Mouse (Mus musculus): ENCODE results near the gene Gckr. TPM values are rescaled to one million over a fixed set of nuclear protein-coding genes. Genes with fewer than 3 reads are reported as not detected.
"Not testable (repeated sequence)": the region's sequence is repeated elsewhere in the genome, so short reads cannot be mapped to it uniquely, and the experiment has no call there.

Gckr gene
- polyA plus RNA-seq, 1 experiment from 2014 or later = 0.15 TPM

- Histone ChIP-seq H3K4me3 (replicated peaks) (peak within 1 kb of the TSS; percentile 85), H3K4me2 (replicated peaks) (peak within 1 kb of the TSS; percentile 81), H3K4me1 (peaks cover 20% of the 10 kb centered on the region), H3K9ac (peak within 1 kb of the TSS; percentile 94), H3K9me3 (replicated peaks) (no peaks in the 10 kb centered on the region), H3K27me3 (no peaks in the 10 kb centered on the region), H3K36me3 (peaks cover 16% of the 10 kb centered on the region), H3K27ac (replicated peaks) (peak within 1 kb of the TSS; percentile 74)
- 3% methylated on average over 41 of the region's 46 CpGs for WGBS
- ATAC-seq (ENCODE audit: insufficient number of reproducible peaks, low FRiP score, low TSS enrichment, low read depth) = peak; percentile 71
Measured at GRCm38 (mm10) chr5:31295606-31296141, 1.6 kb upstream of the Gckr start, which contains the start of gene Fndc4. TSS of gene Fndc4 (minus strand) at chr5:31296080.

GRCm38 (mm10) chr5:31297981-31298380, 738 bp downstream of the Gckr start:
- H3K27ac ChIP-seq (replicated peaks) = no peak overlapping the region
- no peaks in the 10 kb centered on the region for H3K9me3 ChIP-seq (replicated peaks)
- no peak for ATAC-seq (ENCODE audit: insufficient number of reproducible peaks, low FRiP score, low TSS enrichment, low read depth)
- no peak overlapping the region for H3K4me2 ChIP-seq (replicated peaks)
- no peak overlapping the region for H3K4me3 ChIP-seq (replicated peaks)
- peaks cover 13% of the 10 kb centered on the region for H3K4me1 ChIP-seq
- no peak overlapping the region for H3K9ac ChIP-seq
- no peaks in the 10 kb centered on the region for H3K27me3 ChIP-seq
- 76% methylated on average over 3 of the region's 3 CpGs for WGBS
- peaks cover 8% of the 10 kb centered on the region; the same call in 1 of the 2 replicates for H3K36me3 ChIP-seq

GRCm38 (mm10) chr5:31298486-31298885, 1.2 kb downstream of the Gckr start:
- Histone ChIP-seq H3K9me3 (replicated peaks) (no peaks in the 10 kb centered on the region), H3K27me3 (no peaks in the 10 kb centered on the region), H3K9ac (no peak overlapping the region), H3K4me2 (replicated peaks) (no peak overlapping the region), H3K4me1 (peaks cover 13% of the 10 kb centered on the region), H3K36me3 (peaks cover 3% of the 10 kb centered on the region; the same call in 1 of the 2 replicates), H3K4me3 (replicated peaks) (no peak overlapping the region), H3K27ac (replicated peaks) (no peak overlapping the region)
- WGBS = 44% methylated on average over 2 of the region's 2 CpGs
- ATAC-seq (ENCODE audit: insufficient number of reproducible peaks, low FRiP score, low TSS enrichment, low read depth) = no peak

- Histone ChIP-seq H3K9ac (no peak overlapping the region), H3K27me3 (no peaks in the 10 kb centered on the region), H3K27ac (replicated peaks) (no peak overlapping the region), H3K4me3 (replicated peaks) (no peak overlapping the region), H3K36me3 (no peaks in the 10 kb centered on the region), H3K4me2 (replicated peaks) (no peak overlapping the region), H3K4me1 (no peaks in the 10 kb centered on the region), H3K9me3 (replicated peaks) (no peaks in the 10 kb centered on the region)
- 75% methylated on average over 8 of the region's 8 CpGs for WGBS
- no peak for ATAC-seq (ENCODE audit: insufficient number of reproducible peaks, low FRiP score, low TSS enrichment, low read depth)
Measured at GRCm38 (mm10) chr5:31301866-31302265, 4.6 kb downstream of the Gckr start.

GRCm38 (mm10) chr5:31303093-31303492, 5.8 kb downstream of the Gckr start:
- H3K27ac ChIP-seq (replicated peaks) = no peak overlapping the region
- no peaks in the 10 kb centered on the region for H3K27me3 ChIP-seq
- WGBS = 79% methylated on average over 6 of the region's 6 CpGs
- no peak overlapping the region for H3K4me2 ChIP-seq (replicated peaks)
- no peaks in the 10 kb centered on the region for H3K36me3 ChIP-seq
- no peak overlapping the region for H3K4me3 ChIP-seq (replicated peaks)
- no peaks in the 10 kb centered on the region for H3K4me1 ChIP-seq
- ATAC-seq (ENCODE audit: insufficient number of reproducible peaks, low FRiP score, low TSS enrichment, low read depth) = no peak
- no peak overlapping the region for H3K9ac ChIP-seq
- H3K9me3 ChIP-seq (replicated peaks) = no peaks in the 10 kb centered on the region

- 87% methylated on average over 8 of the region's 8 CpGs for WGBS
Measured at GRCm38 (mm10) chr5:31312806-31313205, 15.6 kb downstream of the Gckr start.

GRCm38 (mm10) chr5:31322776-31323175, 25.5 kb downstream of the Gckr start:
- no peak overlapping the region for H3K27ac ChIP-seq (replicated peaks)
- no peak overlapping the region for H3K4me3 ChIP-seq (replicated peaks)
- no peaks in the 10 kb centered on the region for H3K9me3 ChIP-seq (replicated peaks)
- H3K27me3 ChIP-seq = no peaks in the 10 kb centered on the region
- H3K9ac ChIP-seq = no peak overlapping the region
- no peak overlapping the region for H3K4me2 ChIP-seq (replicated peaks)
- 80% methylated on average over 3 of the region's 3 CpGs for WGBS
- no peaks in the 10 kb centered on the region for H3K36me3 ChIP-seq
- H3K4me1 ChIP-seq = no peaks in the 10 kb centered on the region
- ATAC-seq (ENCODE audit: insufficient number of reproducible peaks, low FRiP score, low TSS enrichment, low read depth) = no peak

More at GRCm38 (mm10) chr5:31312806-31313205, 15.6 kb downstream of the Gckr start:
- Histone ChIP-seq H3K36me3 (no peaks in the 10 kb centered on the region), H3K27me3 (no peaks in the 10 kb centered on the region), H3K4me1 (no peaks in the 10 kb centered on the region), H3K4me2 (replicated peaks) (no peak overlapping the region), H3K9me3 (replicated peaks) (no peaks in the 10 kb centered on the region), H3K4me3 (replicated peaks) (no peak overlapping the region), H3K9ac (no peak overlapping the region), H3K27ac (replicated peaks) (no peak overlapping the region)
- no peak for ATAC-seq (ENCODE audit: insufficient number of reproducible peaks, low FRiP score, low TSS enrichment, low read depth)

- WGBS = 54% methylated on average over 3 of the region's 3 CpGs
- no peaks in the 10 kb centered on the region for H3K36me3 ChIP-seq
- no peak overlapping the region for H3K27ac ChIP-seq (replicated peaks)
- H3K27me3 ChIP-seq = no peaks in the 10 kb centered on the region
- no peak overlapping the region for H3K4me2 ChIP-seq (replicated peaks)
- H3K4me3 ChIP-seq (replicated peaks) = no peak overlapping the region
- no peak overlapping the region for H3K9ac ChIP-seq
- ATAC-seq (ENCODE audit: insufficient number of reproducible peaks, low FRiP score, low TSS enrichment, low read depth) = no peak
- H3K9me3 ChIP-seq (replicated peaks) = no peaks in the 10 kb centered on the region
- H3K4me1 ChIP-seq = no peaks in the 10 kb centered on the region
Measured at GRCm38 (mm10) chr5:31324085-31324484, 26.8 kb downstream of the Gckr start.

GRCm38 (mm10) chr5:31326850-31327249, 29.6 kb downstream of the Gckr start:
- no peak overlapping the region for H3K9ac ChIP-seq
- WGBS = 11% methylated on average over 5 of the region's 5 CpGs

GRCm38 (mm10) chr5:31328255-31328654, 31.0 kb downstream of the Gckr start:
- no peaks in the 10 kb centered on the region for H3K27me3 ChIP-seq
- H3K4me2 ChIP-seq (replicated peaks) = no peak overlapping the region
- no peak overlapping the region for H3K27ac ChIP-seq (replicated peaks)
- H3K36me3 ChIP-seq = no peaks in the 10 kb centered on the region
- H3K4me1 ChIP-seq = no peaks in the 10 kb centered on the region
- H3K9ac ChIP-seq = no peak overlapping the region
- ATAC-seq (ENCODE audit: insufficient number of reproducible peaks, low FRiP score, low TSS enrichment, low read depth) = no peak
- no peaks in the 10 kb centered on the region for H3K9me3 ChIP-seq (replicated peaks)
- H3K4me3 ChIP-seq (replicated peaks) = no peak overlapping the region
- WGBS = 31% methylated on average over 7 of the region's 7 CpGs

More at GRCm38 (mm10) chr5:31326850-31327249, 29.6 kb downstream of the Gckr start:
- no peak for ATAC-seq (ENCODE audit: insufficient number of reproducible peaks, low FRiP score, low TSS enrichment, low read depth)
- H3K27me3 ChIP-seq = no peaks in the 10 kb centered on the region
- H3K4me1 ChIP-seq = no peaks in the 10 kb centered on the region
- H3K27ac ChIP-seq (replicated peaks) = no peak overlapping the region
- H3K36me3 ChIP-seq = no peaks in the 10 kb centered on the region
- H3K4me3 ChIP-seq (replicated peaks) = no peak overlapping the region
- no peak overlapping the region for H3K4me2 ChIP-seq (replicated peaks)
- no peaks in the 10 kb centered on the region for H3K9me3 ChIP-seq (replicated peaks)

GRCm38 (mm10) chr5:31357586-31357985, 60.3 kb downstream of the Gckr start:
- H3K27me3 ChIP-seq; H3K4me3 ChIP-seq (replicated peaks); H3K4me2 ChIP-seq (replicated peaks); H3K27ac ChIP-seq (replicated peaks); H3K9ac ChIP-seq; H3K4me1 ChIP-seq; ATAC-seq (ENCODE audit: insufficient number of reproducible peaks, low FRiP score, low TSS enrichment, low read depth); H3K36me3 ChIP-seq; H3K9me3 ChIP-seq (replicated peaks): not testable (repeated sequence)
- 80% methylated on average over 16 of the region's 16 CpGs for WGBS

GRCm38 (mm10) chr5:31360955-31361354, 63.7 kb downstream of the Gckr start:
- no peaks in the 10 kb centered on the region for H3K4me1 ChIP-seq

More at GRCm38 (mm10) chr5:31360955-31361354, 63.7 kb downstream of the Gckr start:
- Histone ChIP-seq H3K27ac (replicated peaks) (no peak overlapping the region), H3K27me3 (no peaks in the 10 kb centered on the region), H3K4me2 (replicated peaks) (no peak overlapping the region), H3K4me3 (replicated peaks) (no peak overlapping the region), H3K9ac (no peak overlapping the region), H3K36me3 (no peaks in the 10 kb centered on the region), H3K9me3 (replicated peaks) (no peaks in the 10 kb centered on the region)
- ATAC-seq (ENCODE audit: insufficient number of reproducible peaks, low FRiP score, low TSS enrichment, low read depth) = no peak
- 68% methylated on average over 6 of the region's 6 CpGs for WGBS
